Mouse (Mus musculus): ENCODE data around the gene Olfr47. TPM values are rescaled to one million over a fixed set of nuclear protein-coding genes. Genes with fewer than 3 reads are reported as not detected.
"Not testable (repeated sequence)": the region's sequence is repeated elsewhere in the genome, so short reads cannot be mapped to it uniquely, and the experiment has no call there.

Olfr47 gene
- not detected for total RNA-seq (2021)
- long read RNA-seq, experiment 1, result 0 reads
- long read RNA-seq, experiment 2, result 0 reads

GRCm38 (mm10) chr6:43231255-43231654, at the start of gene Olfr47:
Olfr47 (plus strand) TSS chr6:43231529.
- not testable (repeated sequence) for DNase-seq (ENCODE audit: low spot score in 2 of 2)

GRCm38 (mm10) chr6:43190986-43191385, 40.3 kb upstream of the Olfr47 start:
- DNase-seq (ENCODE audit: low spot score in 2 of 2), result no peak

- no peak for DNase-seq (ENCODE audit: low spot score in 2 of 2)
Measured at GRCm38 (mm10) chr6:43196781-43197180, 34.5 kb upstream of the Olfr47 start, which contains the start of gene Olfr435. Olfr435 (plus strand) TSS chr6:43197146.

GRCm38 (mm10) chr6:43198094-43198493, 33.2 kb upstream of the Olfr47 start:
- DNase-seq (ENCODE audit: low spot score in 2 of 2), result no peak

- no peak for DNase-seq (ENCODE audit: low spot score in 2 of 2)
Measured at GRCm38 (mm10) chr6:43202786-43203185, 28.5 kb upstream of the Olfr47 start.

GRCm38 (mm10) chr6:43205355-43205754, 26.0 kb upstream of the Olfr47 start:
- DNase-seq (ENCODE audit: low spot score in 2 of 2), result no peak

GRCm38 (mm10) chr6:43212873-43213272, 18.5 kb upstream of the Olfr47 start, which contains the start of gene Olfr434:
Olfr434 (plus strand) TSS chr6:43213021.
- DNase-seq (ENCODE audit: low spot score in 2 of 2), result not testable (repeated sequence)

GRCm38 (mm10) chr6:43242061-43242460, 10.7 kb downstream of the Olfr47 start:
- DNase-seq (ENCODE audit: low spot score in 2 of 2), result no peak

- DNase-seq (ENCODE audit: low spot score in 2 of 2), result no peak
Measured at GRCm38 (mm10) chr6:43247396-43247795, 16.1 kb downstream of the Olfr47 start.

GRCm38 (mm10) chr6:43252994-43253393, 21.7 kb downstream of the Olfr47 start:
- no peak for DNase-seq (ENCODE audit: low spot score in 2 of 2)

GRCm38 (mm10) chr6:43254193-43254926, 23.0 kb downstream of the Olfr47 start:
- no peak for DNase-seq (ENCODE audit: low spot score in 2 of 2)

GRCm38 (mm10) chr6:43260756-43261155, 29.4 kb downstream of the Olfr47 start:
- no peak for DNase-seq (ENCODE audit: low spot score in 2 of 2)

- DNase-seq (ENCODE audit: low spot score in 2 of 2), result no peak
Measured at GRCm38 (mm10) chr6:43265363-43266041, 34.2 kb downstream of the Olfr47 start, which contains the start of gene Arhgef5. Arhgef5 (plus strand) TSS chr6:43265582.

- no peak for DNase-seq (ENCODE audit: low spot score in 2 of 2)
Measured at GRCm38 (mm10) chr6:43266356-43266755, 35.0 kb downstream of the Olfr47 start.

- no peak for DNase-seq (ENCODE audit: low spot score in 2 of 2)
Measured at GRCm38 (mm10) chr6:43272597-43272996, 41.3 kb downstream of the Olfr47 start.

- DNase-seq (ENCODE audit: low spot score in 2 of 2), result no peak
Measured at GRCm38 (mm10) chr6:43274123-43274522, 42.8 kb downstream of the Olfr47 start.

- no peak for DNase-seq (ENCODE audit: low spot score in 2 of 2)
Measured at GRCm38 (mm10) chr6:43278247-43278646, 46.9 kb downstream of the Olfr47 start.

- no peak for DNase-seq (ENCODE audit: low spot score in 2 of 2)
Measured at GRCm38 (mm10) chr6:43280481-43280880, 49.2 kb downstream of the Olfr47 start.

All from layer of hippocampus, postnatal 14 days (tissue).